7 mouse cellular contexts compared by ENCODE assay signal in genomic region chr5:130145961-130146360, GRCm38 (mm10). TPM values are rescaled to one million over a fixed set of nuclear protein-coding genes. Genes with fewer than 3 reads are reported as not detected.
DNase-seq lines count a peak whose midpoint lies in the region; ATAC-seq and TF ChIP-seq lines count a peak whose summit lies in the region.

No protein-coding gene starts in this region.

- H3K4me3 ChIP-seq in kidney, embryonic 15.5 days (replicated peaks) = no peak overlapping the region
- peak overlapping the region; percentile 69 for H3K4me3 ChIP-seq in hindbrain, embryonic 15.5 days
- H3K4me3 ChIP-seq in myocyte = peak overlapping the region; percentile 36

- no peaks in the 10 kb centered on the region for H3K9me3 ChIP-seq in kidney, embryonic 15.5 days (replicated peaks)
- H3K9me3 ChIP-seq in hindbrain, embryonic 15.5 days = no peaks in the 10 kb centered on the region

- TF ChIP-seq POLR2A in myocyte (IDR thresholded peaks at IDR 0.05; ENCODE audit: insufficient read length, low read depth) = no peak

- no peaks in the 10 kb centered on the region for H3K79me2 ChIP-seq in myocyte (ENCODE audit: control insufficient read depth, insufficient read depth)

- peaks cover 13% of the 10 kb centered on the region for H3K36me3 ChIP-seq in kidney, embryonic 15.5 days
- peaks cover 18% of the 10 kb centered on the region for H3K36me3 ChIP-seq in hindbrain, embryonic 15.5 days
- H3K36me3 ChIP-seq in myocyte (ENCODE audit: control insufficient read depth, insufficient read depth) = no peaks in the 10 kb centered on the region

- peaks cover 22% of the 10 kb centered on the region for H3K4me1 ChIP-seq in kidney, embryonic 15.5 days
- peaks cover 23% of the 10 kb centered on the region for H3K4me1 ChIP-seq in hindbrain, embryonic 15.5 days (replicated peaks)

- no peak for DNase-seq in kidney, adult 9 months
- DNase-seq in adrenal gland, postnatal 36 days = peak; percentile 62 to 68
- DNase-seq in urinary bladder, postnatal 4 days (ENCODE audit: low spot score in 2 of 2) = no peak
- no peak for DNase-seq in layer of hippocampus, adult 11-12 months (ENCODE audit: low spot score)

- ATAC-seq in kidney, embryonic 15.5 days (replicated peaks; ENCODE audit: low FRiP score) = no peak
- ATAC-seq in hindbrain, embryonic 15.5 days (ENCODE audit: low FRiP score, low read depth) = no peak

- 84% methylated on average over 8 of the region's 8 CpGs for WGBS in kidney, embryonic 15.5 days
- WGBS in hindbrain, embryonic 15.5 days = 83% methylated on average over 8 of the region's 8 CpGs

- H3K27ac ChIP-seq in kidney, embryonic 15.5 days = no peak overlapping the region
- no peak overlapping the region for H3K27ac ChIP-seq in hindbrain, embryonic 15.5 days (replicated peaks)

- no peak overlapping the region for H3K9ac ChIP-seq in kidney, embryonic 15.5 days
- H3K9ac ChIP-seq in hindbrain, embryonic 15.5 days = peak overlapping the region; percentile 87; the same call in 1 of the 2 replicates

- H3ac ChIP-seq in myocyte (ENCODE audit: control insufficient read depth, insufficient read length) = no peak overlapping the region

- H3K27me3 ChIP-seq in kidney, embryonic 15.5 days = no peaks in the 10 kb centered on the region
- H3K27me3 ChIP-seq in hindbrain, embryonic 15.5 days = no peaks in the 10 kb centered on the region
- H3K27me3 ChIP-seq in myocyte (ENCODE audit: control insufficient read depth, insufficient read depth, insufficient read length) = no peaks in the 10 kb centered on the region

- H3K4me2 ChIP-seq in kidney, embryonic 15.5 days = peak overlapping the region; percentile 98; the same call in 1 of the 2 replicates
- H3K4me2 ChIP-seq in hindbrain, embryonic 15.5 days = peak overlapping the region; percentile 82
- H3K4me2 ChIP-seq in myocyte (ENCODE audit: low read depth) = peak overlapping the region; percentile 97

TF ChIP-seq in myocyte, 11 proteins besides CTCF, POLR2A, EP300 and RAD21:
- TF ChIP-seq POLR2AphosphoS2 (IDR thresholded peaks at IDR 0.05; ENCODE audit: insufficient read length, low read depth) (no peak), CEBPB (IDR thresholded peaks at IDR 0.05; ENCODE audit: insufficient read depth, poor library complexity, severe bottlenecking) (no peak), MAX (IDR thresholded peaks at IDR 0.05; ENCODE audit: low read depth) (no peak), SRF (IDR thresholded peaks at IDR 0.05; ENCODE audit: control insufficient read depth, insufficient read length, low read depth) (no peak), USF1 (IDR thresholded peaks at IDR 0.05; ENCODE audit: low read depth) (no peak), TCF12 (IDR thresholded peaks at IDR 0.05; ENCODE audit: insufficient read depth, poor library complexity, severe bottlenecking) (peak; percentile 53), E2F4 (IDR thresholded peaks at IDR 0.05; ENCODE audit: insufficient read depth) (no peak), MYOD1 (IDR thresholded peaks at IDR 0.05; ENCODE audit: control insufficient read depth in 1 of 3, insufficient read length in 2 of 3, low read depth in 2 of 3) (peak; percentile 90 to 96 (median 94)), TCF3 (IDR thresholded peaks at IDR 0.05; ENCODE audit: insufficient read length, low read depth) (no peak), REST (IDR thresholded peaks at IDR 0.05; ENCODE audit: insufficient read depth, insufficient read length) (no peak), MYOG (IDR thresholded peaks at IDR 0.05; ENCODE audit: control insufficient read depth in 1 of 3, insufficient read depth in 1 of 3, insufficient read length in 2 of 3, low read depth in 2 of 3) (peak in 2 of 3 experiments; percentile 76 to 79)

RNA-seq across cellular contexts. Expression of gene Kctd7, which starts 1.3 kb away (rescaled TPM):
- 4.7 and 5.0 TPM in 2 replicates for polyA plus RNA-seq in kidney, embryonic 15.5 days (2015; fragmentation: Nextera tagmentation; extraction: Ambion mirVana)
- 10 to 100 TPM in 1 of 2 experiments, 1 to 10 TPM in 1; 8.6 to 14.6 TPM for total RNA-seq in adrenal gland, postnatal 36 days (2021)
- polyA plus RNA-seq in hindbrain, embryonic 15.5 days (2015; fragmentation: Nextera tagmentation; extraction: Ambion mirVana) = 17.7 and 18.1 TPM in 2 replicates
- polyA plus RNA-seq in myocyte (2012; fragmentation: generic; extraction: Trizol) = 4.5 TPM

RNA-seq across cellular contexts. Expression of gene Rabgef1, which starts 25.6 kb away (rescaled TPM):
- 30.0 and 32.1 TPM in 2 replicates for polyA plus RNA-seq in kidney, embryonic 15.5 days (2015; fragmentation: Nextera tagmentation; extraction: Ambion mirVana)
- total RNA-seq in adrenal gland, postnatal 36 days (2021) = 10 to 100 TPM; 39.3 to 47.9 TPM
- 39.8 and 40.6 TPM in 2 replicates for polyA plus RNA-seq in hindbrain, embryonic 15.5 days (2015; fragmentation: Nextera tagmentation; extraction: Ambion mirVana)
- polyA plus RNA-seq in myocyte (2012; fragmentation: generic; extraction: Trizol) = 18.8 TPM

Comparison
In these comparisons a context has a peak if more than half of its experiments do, and no peak if none do; other contexts are left out.
1. DNase-seq: peak in adrenal gland, postnatal 36 days (2 of 2); none in kidney, adult 9 months (single experiment), urinary bladder, postnatal 4 days (0 of 2) and layer of hippocampus, adult 11-12 months (single experiment).
2. Peak in every context shown above with its lines, with median percentiles within 50 percentile points of each other: H3K4me2 ChIP-seq.